In genomic region chr11:85704062-85704748, GRCm38 (mm10) we compare ENCODE assay signal across 32 mouse cellular contexts.
"Had no signal": no experiment of that assay in that cellular context is flagged by ENCODE, and none has a peak within 500 bp of the region (broad histone marks: within the 10 kb centered on the region; RNA-seq: fewer than 3 reads in every experiment).

No protein-coding gene starts in this region.

- ATAC-seq: hindbrain, embryonic 16.5 days; hindbrain, postnatal 0 days; inflammation-experienced regulatory T-cells, adult 6 months had no signal

- H3K9me3 ChIP-seq: heart, embryonic 10.5 days; heart, embryonic 13.5 days; heart, embryonic 15.5 days; hindbrain, embryonic 10.5 days; hindbrain, embryonic 12.5 days; hindbrain, embryonic 13.5 days; hindbrain, embryonic 15.5 days; kidney, embryonic 15.5 days had no signal

- H3K27me3 ChIP-seq: heart, embryonic 15.5 days; hindbrain, embryonic 12.5 days; hindbrain, embryonic 13.5 days; hindbrain, embryonic 15.5 days had no signal

- H3K36me3 ChIP-seq: heart, embryonic 10.5 days; heart, embryonic 12.5 days; heart, embryonic 13.5 days; heart, embryonic 15.5 days; hindbrain, embryonic 10.5 days; hindbrain, embryonic 12.5 days; hindbrain, embryonic 13.5 days; hindbrain, embryonic 15.5 days; kidney, embryonic 15.5 days had no signal

- H3K27ac ChIP-seq: heart, embryonic 10.5 days; heart, embryonic 13.5 days; heart, embryonic 15.5 days; hindbrain, embryonic 10.5 days; hindbrain, embryonic 12.5 days; hindbrain, embryonic 13.5 days; hindbrain, embryonic 14.5 days; hindbrain, embryonic 15.5 days; hindbrain, postnatal 0 days; kidney, embryonic 15.5 days; kidney, postnatal 0 days; layer of hippocampus, adult 2 months; left cerebral cortex, adult 2 months had no signal

- H3K4me2 ChIP-seq: heart, embryonic 11.5 days; heart, embryonic 12.5 days; heart, embryonic 13.5 days; heart, embryonic 15.5 days; hindbrain, embryonic 12.5 days; hindbrain, embryonic 13.5 days; hindbrain, embryonic 14.5 days; hindbrain, embryonic 15.5 days; kidney, embryonic 15.5 days had no signal

- H3K4me3 ChIP-seq: heart, embryonic 10.5 days; heart, embryonic 12.5 days; heart, embryonic 13.5 days; heart, embryonic 15.5 days; hindbrain, embryonic 10.5 days; hindbrain, embryonic 12.5 days; hindbrain, embryonic 13.5 days; hindbrain, embryonic 15.5 days; kidney, embryonic 15.5 days; layer of hippocampus, adult 2 months; left cerebral cortex, adult 2 months had no signal

- H3K4me1 ChIP-seq: heart, embryonic 12.5 days; heart, embryonic 13.5 days; heart, embryonic 15.5 days; hindbrain, embryonic 12.5 days; hindbrain, embryonic 13.5 days; hindbrain, embryonic 15.5 days had no signal

- DNase-seq: heart, postnatal 10 days; heart, postnatal 14 days; heart, postnatal 36 days; heart, postnatal 4 days; kidney, adult 11 months; kidney, adult 18-20 months; kidney, adult 2 months; kidney, adult 8-10 months; kidney, adult 9 months; kidney, postnatal 14 days; kidney, postnatal 25 days; kidney, postnatal 36 days; kidney, postnatal 4 days; layer of hippocampus, adult 9-11 months; layer of hippocampus, postnatal 36 days had no signal

- H3K9ac ChIP-seq: heart, embryonic 12.5 days; heart, embryonic 13.5 days; heart, embryonic 15.5 days; hindbrain, embryonic 12.5 days; hindbrain, embryonic 13.5 days; hindbrain, embryonic 14.5 days; hindbrain, embryonic 15.5 days; kidney, embryonic 15.5 days had no signal
